Mouse (Mus musculus): ENCODE measurements around the gene Prex1.

Gene Prex1

GRCm38 (mm10) chr2:166638947-166639641 lies 74.5 kb downstream of the Prex1 start:
- no peak for DNase-seq (ENCODE audit: extremely low read depth, insufficient read length, low spot score)

- no peak for DNase-seq (ENCODE audit: extremely low read depth, insufficient read length, low spot score)
Observed at GRCm38 (mm10) chr2:166638079-166638800, 75.4 kb downstream of the Prex1 start.

- no peak for DNase-seq (ENCODE audit: extremely low read depth, insufficient read length, low spot score)
Observed at GRCm38 (mm10) chr2:166637673-166637990, 76.0 kb downstream of the Prex1 start.

GRCm38 (mm10) chr2:166636867-166637672 lies 76.6 kb downstream of the Prex1 start:
- no peak for DNase-seq (ENCODE audit: extremely low read depth, insufficient read length, low spot score)

- no peak for DNase-seq (ENCODE audit: extremely low read depth, insufficient read length, low spot score)
Observed at GRCm38 (mm10) chr2:166635521-166635920, 78.1 kb downstream of the Prex1 start.

GRCm38 (mm10) chr2:166632571-166633361 lies 80.9 kb downstream of the Prex1 start:
- DNase-seq (ENCODE audit: extremely low read depth, insufficient read length, low spot score) = no peak

GRCm38 (mm10) chr2:166631621-166632171 lies 81.9 kb downstream of the Prex1 start:
- no peak for DNase-seq (ENCODE audit: extremely low read depth, insufficient read length, low spot score)

- no peak for DNase-seq (ENCODE audit: extremely low read depth, insufficient read length, low spot score)
Observed at GRCm38 (mm10) chr2:166631189-166631588, 82.4 kb downstream of the Prex1 start.

GRCm38 (mm10) chr2:166629941-166630674 lies 83.5 kb downstream of the Prex1 start:
- no peak for DNase-seq (ENCODE audit: extremely low read depth, insufficient read length, low spot score)

- DNase-seq (ENCODE audit: extremely low read depth, insufficient read length, low spot score) = no peak
Observed at GRCm38 (mm10) chr2:166627578-166627977, 86.1 kb downstream of the Prex1 start.

GRCm38 (mm10) chr2:166625219-166625618 lies 88.4 kb downstream of the Prex1 start:
- DNase-seq (ENCODE audit: extremely low read depth, insufficient read length, low spot score) = no peak

- no peak for DNase-seq (ENCODE audit: extremely low read depth, insufficient read length, low spot score)
Observed at GRCm38 (mm10) chr2:166623081-166623567, 90.5 kb downstream of the Prex1 start.

GRCm38 (mm10) chr2:166622590-166622989 lies 91.0 kb downstream of the Prex1 start:
- no peak for DNase-seq (ENCODE audit: extremely low read depth, insufficient read length, low spot score)

GRCm38 (mm10) chr2:166622079-166622478 lies 91.6 kb downstream of the Prex1 start:
- no peak for DNase-seq (ENCODE audit: extremely low read depth, insufficient read length, low spot score)

GRCm38 (mm10) chr2:166620529-166621466 lies 92.8 kb downstream of the Prex1 start:
- no peak for DNase-seq (ENCODE audit: extremely low read depth, insufficient read length, low spot score)

- DNase-seq (ENCODE audit: extremely low read depth, insufficient read length, low spot score) = no peak
Observed at GRCm38 (mm10) chr2:166619906-166620490, 93.6 kb downstream of the Prex1 start.

GRCm38 (mm10) chr2:166619270-166619669 lies 94.4 kb downstream of the Prex1 start:
- no peak for DNase-seq (ENCODE audit: extremely low read depth, insufficient read length, low spot score)

GRCm38 (mm10) chr2:166617706-166618105 lies 95.9 kb downstream of the Prex1 start:
- DNase-seq (ENCODE audit: extremely low read depth, insufficient read length, low spot score) = no peak
